ENCODE assay signal across 8 mouse cellular contexts in genomic region chr17:57768622-57769610, GRCm38 (mm10). TPM values are rescaled to one million over a fixed set of nuclear protein-coding genes. Genes with fewer than 3 reads are reported as not detected.
DNase-seq lines count a peak whose midpoint lies in the region; ATAC-seq and TF ChIP-seq lines count a peak whose summit lies in the region.

Gene Cntnap5c (plus strand): TSS chr17:57769570.

- H3K9me3 ChIP-seq in embryonic facial prominence, embryonic 10.5 days = no peaks in the 10 kb centered on the region
- no peaks in the 10 kb centered on the region for H3K9me3 ChIP-seq in hindbrain, postnatal 0 days (ENCODE audit: low read length)

- 0 out of 2 replicates have a peak within 1 kb of the TSS, but pooled peaks have one; percentile 33 for H3K4me3 ChIP-seq in embryonic facial prominence, embryonic 10.5 days
- peak within 1 kb of the TSS; percentile 46 for H3K4me3 ChIP-seq in hindbrain, postnatal 0 days (ENCODE audit: low read length)

- H3K4me1 ChIP-seq in embryonic facial prominence, embryonic 10.5 days = peaks cover 4% of the 10 kb centered on the region; the same call in 1 of the 2 replicates
- no peaks in the 10 kb centered on the region for H3K4me1 ChIP-seq in hindbrain, postnatal 0 days (ENCODE audit: insufficient read depth, low read length)

- no peaks in the 10 kb centered on the region for H3K27me3 ChIP-seq in embryonic facial prominence, embryonic 10.5 days (replicated peaks; ENCODE audit: low read depth, poor library complexity, severe bottlenecking)
- no peaks in the 10 kb centered on the region for H3K27me3 ChIP-seq in hindbrain, postnatal 0 days (ENCODE audit: insufficient read depth, low read length)

- no peak within 1 kb of the TSS for H3K27ac ChIP-seq in embryonic facial prominence, embryonic 10.5 days (replicated peaks)
- no peak within 1 kb of the TSS for H3K27ac ChIP-seq in hindbrain, postnatal 0 days

- peak; percentile 5 for DNase-seq in gastrocnemius, postnatal 14 days
- DNase-seq in gastrocnemius, adult 18-20 months (ENCODE audit: low spot score) = no peak
- DNase-seq in adrenal gland, adult 2 months = peak; percentile 54
- peak; percentile 85 for DNase-seq in embryonic facial prominence, embryonic 10.5 days (ENCODE audit: low spot score)
- peak; percentile 75 for DNase-seq in hindbrain, postnatal 0 days (ENCODE audit: low spot score)
- peak; percentile 32 to 47 for DNase-seq in left cerebral cortex, adult 18-20 months (ENCODE audit: low spot score in 2 of 2)
- DNase-seq in neural tube, embryonic 10.5 days (ENCODE audit: extremely low spot score, low spot score) = peak; percentile 67
- DNase-seq in yolk sac, embryonic 10.5 days (ENCODE audit: low spot score) = peak; percentile 23

- peak within 1 kb of the TSS; percentile 75 for H3K4me2 ChIP-seq in hindbrain, postnatal 0 days (ENCODE audit: low read depth, low read length)

- WGBS in embryonic facial prominence, embryonic 10.5 days = 20% methylated on average over 26 of the region's 26 CpGs
- WGBS in hindbrain, postnatal 0 days = 17% methylated on average over 26 of the region's 26 CpGs

- H3K36me3 ChIP-seq in embryonic facial prominence, embryonic 10.5 days (replicated peaks) = no peaks in the 10 kb centered on the region
- no peaks in the 10 kb centered on the region for H3K36me3 ChIP-seq in hindbrain, postnatal 0 days (ENCODE audit: insufficient read depth, low read length)

- no peak for TF ChIP-seq CTCF in hindbrain, postnatal 0 days (IDR thresholded peaks at IDR 0.05; ENCODE audit: low read depth)

- peak within 1 kb of the TSS; percentile 19 for H3K9ac ChIP-seq in hindbrain, postnatal 0 days (replicated peaks; ENCODE audit: low read length)

- intact Hi-C loops in gastrocnemius, postnatal 14 days (cut with DNase I; ENCODE audit: low total_unique reads) = no loop called here

- peak; percentile 90 for ATAC-seq in hindbrain, postnatal 0 days

RNA-seq across cellular contexts. Expression of gene Cntnap5c, which starts in this region (rescaled TPM):
- total RNA-seq in gastrocnemius, postnatal 14 days (2021) = not detected
- total RNA-seq in gastrocnemius, adult 18-20 months (2021) = not detected
- total RNA-seq in adrenal gland, adult 2 months (2021) = not detected
- not detected in 2 replicates for polyA plus RNA-seq in adrenal gland, adult 2 months (2012; rRNA removed)
- polyA plus RNA-seq in embryonic facial prominence, embryonic 10.5 days (2016; fragmentation: Nextera tagmentation; extraction: Ambion mirVana) = not detected in 2 replicates
- 5.1 and 6.9 TPM in 2 replicates for total RNA-seq in hindbrain, postnatal 0 days (2014; rRNA removed)
- polyA plus RNA-seq in hindbrain, postnatal 0 days (2015; fragmentation: Nextera tagmentation; extraction: Ambion mirVana) = 2.4 and 2.9 TPM in 2 replicates
- total RNA-seq in left cerebral cortex, adult 18-20 months (2021) = 1 to 10 TPM; 6.3 to 7.9 TPM

Comparison
In these comparisons a context has a peak if more than half of its experiments do, and no peak if none do; other contexts are left out.
1. Peak in DNase-seq in gastrocnemius, postnatal 14 days; RNA of the gene not detected or under 1 TPM.
2. Peak in DNase-seq in adrenal gland, adult 2 months; RNA of the gene not detected or under 1 TPM.
3. Peak in DNase-seq and H3K4me3 ChIP-seq in embryonic facial prominence, embryonic 10.5 days; RNA of the gene not detected or under 1 TPM.